Mouse (Mus musculus) embryo, embryonic 9.5 days (tissue): ENCODE data around the gene Ccdc57.
A peak's percentile ranks its signal among the peaks of the same experiment; 100 is the strongest.
"Not testable (repeated sequence)": the region's sequence is repeated elsewhere in the genome, so short reads cannot be mapped to it uniquely, and the experiment has no call there.

Experiments used
- DNase-seq: peaks from one replicate; pipeline ENCODE4 v3.0.0-alpha.2; 2017; ENCODE audit errors: extremely low spot score

Ccdc57 gene

DNA sequence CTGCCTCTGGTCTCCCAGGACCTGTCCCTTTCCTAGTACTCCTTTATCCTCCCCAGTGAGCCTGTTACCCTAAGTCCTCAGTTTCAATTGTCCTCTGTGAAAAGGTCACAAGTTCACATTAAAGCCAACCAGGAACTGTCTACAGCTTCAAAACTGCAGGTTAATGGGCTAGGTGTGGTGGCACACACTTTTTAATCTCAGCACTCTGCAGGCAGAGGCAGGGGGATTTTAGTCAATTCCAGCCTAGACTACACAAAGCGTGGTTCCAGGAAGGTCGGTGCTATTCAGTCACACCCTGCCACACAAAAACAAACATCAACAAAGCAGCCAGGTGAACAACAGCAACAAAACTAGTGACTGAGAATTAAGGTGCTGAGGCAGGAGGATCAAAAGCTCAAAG lies 81.1 kb downstream of the Ccdc57 start:
- no peak for DNase-seq

- DNase-seq, result no peak
Observed at GRCm38 (mm10) chr11:120851132-120851531, 81.5 kb downstream of the Ccdc57 start.

- DNase-seq, result no peak
Observed at GRCm38 (mm10) chr11:120850331-120851030, 82.2 kb downstream of the Ccdc57 start.

DNA sequence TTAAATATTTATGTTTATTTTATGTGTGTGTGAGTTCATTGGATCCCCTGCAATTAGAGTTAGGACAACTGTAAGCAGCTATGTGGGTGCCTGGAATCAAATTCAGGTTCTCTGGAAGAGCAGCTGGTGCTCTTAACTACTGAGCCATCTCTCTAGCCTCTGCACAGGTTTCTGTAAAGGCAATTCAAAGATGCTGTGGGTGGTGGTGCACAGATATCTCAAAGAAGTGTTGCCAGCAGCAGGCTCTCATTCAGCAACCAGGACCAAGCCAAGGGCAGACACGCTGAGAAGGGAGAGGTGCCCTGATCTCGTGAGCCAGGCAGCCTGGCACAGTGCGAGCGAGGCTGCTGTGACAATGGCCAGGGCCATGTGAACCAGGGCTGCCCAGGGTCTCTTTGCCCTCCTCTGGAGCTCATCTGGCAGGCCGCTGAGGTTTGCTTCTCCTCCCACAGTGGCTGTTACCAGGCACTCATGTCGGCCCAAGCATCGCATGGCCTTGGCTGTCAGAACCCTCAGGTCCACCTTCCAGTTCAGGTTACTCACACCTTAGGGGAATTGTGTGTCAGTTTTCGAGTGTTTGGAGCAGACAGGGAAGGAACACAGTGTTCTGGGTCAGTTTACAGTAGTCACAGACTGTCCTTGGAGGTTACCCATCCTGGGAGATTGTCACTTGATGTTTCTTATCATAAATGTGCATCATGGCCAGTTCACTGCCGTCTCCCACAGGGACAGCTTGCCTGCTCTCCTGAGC lies 85.8 kb downstream of the Ccdc57 start:
- no peak for DNase-seq

GRCm38 (mm10) chr11:120844329-120844728 lies 88.3 kb downstream of the Ccdc57 start:
- no peak for DNase-seq

DNA sequence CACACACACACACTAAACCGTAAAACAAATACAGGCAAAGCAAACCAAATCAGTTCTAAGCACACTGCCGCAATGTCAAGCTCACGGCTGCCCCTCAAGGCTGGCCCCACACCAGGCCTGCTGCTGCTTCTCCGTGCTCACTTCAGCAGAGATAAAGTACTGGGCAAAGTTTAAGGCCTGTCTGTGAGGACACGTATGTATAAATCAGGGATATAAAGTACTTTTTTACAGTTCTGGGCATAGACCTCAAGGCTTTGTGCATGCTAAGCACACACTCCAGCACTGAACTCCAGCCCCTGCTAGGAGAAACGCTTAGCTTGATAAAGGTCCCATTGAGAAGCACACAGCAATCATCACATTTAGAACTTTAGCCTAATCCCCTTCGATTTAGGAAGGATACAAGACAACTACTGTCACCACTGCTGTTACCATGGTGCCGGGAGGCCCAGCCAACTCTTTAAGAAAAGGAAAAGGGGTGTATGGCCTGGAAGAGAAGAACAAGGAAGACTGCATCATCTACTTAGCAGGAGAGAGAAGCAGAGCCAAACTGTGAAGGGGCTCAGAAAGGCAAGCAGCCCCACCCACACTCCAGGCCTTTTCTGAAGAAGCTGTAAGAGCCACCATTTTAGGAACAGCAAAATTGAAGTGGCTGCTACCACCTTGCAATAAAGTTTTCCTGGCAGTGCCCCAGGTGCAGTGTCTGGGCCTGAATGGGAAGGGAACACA lies 99.0 kb downstream of the Ccdc57 start:
- DNase-seq, result no peak

- not testable (repeated sequence) for DNase-seq
Observed at GRCm38 (mm10) chr11:120832962-120833361, 99.7 kb downstream of the Ccdc57 start.

- no peak for DNase-seq
Observed at GRCm38 (mm10) chr11:120831659-120832440, 100.8 kb downstream of the Ccdc57 start.

- no peak for DNase-seq
Observed at GRCm38 (mm10) chr11:120830686-120831085, 102.0 kb downstream of the Ccdc57 start.

GRCm38 (mm10) chr11:120829757-120830532 lies 102.7 kb downstream of the Ccdc57 start:
- no peak for DNase-seq

DNA sequence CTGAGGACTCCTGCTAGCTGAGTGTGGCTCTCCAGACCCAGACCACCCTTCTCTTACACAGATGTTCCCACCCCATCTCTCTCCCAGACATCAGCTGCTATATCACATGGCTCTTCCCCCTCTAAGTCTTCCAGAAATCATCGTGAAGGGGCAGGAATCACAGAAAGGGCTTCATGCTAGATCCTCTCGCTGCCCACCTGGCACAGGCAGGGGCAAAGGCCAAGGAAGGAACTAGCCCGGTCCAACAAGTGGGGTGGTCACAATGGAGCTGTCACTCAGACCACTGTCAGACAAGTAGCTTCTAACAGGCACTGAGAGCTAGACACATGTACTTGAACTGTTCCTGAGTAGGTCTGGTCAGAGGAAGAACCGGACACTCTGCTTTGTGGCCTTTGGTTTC lies 104.3 kb downstream of the Ccdc57 start:
- DNase-seq, result no peak

DNA sequence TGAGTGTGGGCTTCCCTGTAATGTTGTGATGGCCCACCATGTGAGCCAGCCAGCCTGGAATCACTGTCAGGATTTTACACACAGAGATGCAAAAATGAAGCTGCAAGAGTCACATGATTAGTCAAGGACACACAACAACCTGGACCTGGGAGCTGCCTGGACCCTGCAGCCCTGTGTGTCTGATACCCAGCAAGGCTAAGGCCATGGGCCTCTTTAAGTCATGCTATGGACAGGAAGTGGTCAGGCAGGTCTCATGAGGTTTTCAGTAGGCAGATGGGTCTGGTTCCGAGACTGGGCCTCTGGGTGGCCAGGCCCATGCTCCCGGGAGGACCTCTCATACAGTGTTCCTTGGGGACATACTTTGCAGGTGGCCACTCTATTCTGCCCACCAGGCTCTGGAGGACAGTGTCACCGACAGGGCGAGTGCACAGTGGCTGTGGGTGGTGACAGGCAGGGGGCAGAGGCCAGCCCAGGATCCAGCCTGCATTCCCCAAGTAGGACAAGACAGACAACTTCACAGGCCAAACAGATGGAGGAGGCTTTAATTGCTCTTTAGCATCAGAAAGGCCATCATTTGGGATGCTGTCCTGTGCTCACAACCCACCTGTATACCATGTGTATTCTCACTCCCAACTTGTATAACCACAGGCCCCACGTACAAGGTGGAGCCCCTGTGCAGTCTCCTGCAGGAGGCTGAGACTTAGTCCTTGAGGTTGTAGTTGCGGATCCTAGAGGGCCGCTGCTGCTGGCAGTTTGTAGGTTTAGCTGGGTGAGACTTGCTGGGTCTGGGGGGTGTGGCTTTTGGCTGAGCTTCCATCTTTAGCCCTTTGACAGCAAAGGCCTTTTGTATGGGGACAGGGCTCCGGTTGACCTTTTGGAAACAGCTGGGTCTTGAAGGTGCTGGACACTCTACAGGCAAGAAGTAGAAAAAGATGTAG lies 106.4 kb downstream of the Ccdc57 start:
- no peak for DNase-seq

DNA sequence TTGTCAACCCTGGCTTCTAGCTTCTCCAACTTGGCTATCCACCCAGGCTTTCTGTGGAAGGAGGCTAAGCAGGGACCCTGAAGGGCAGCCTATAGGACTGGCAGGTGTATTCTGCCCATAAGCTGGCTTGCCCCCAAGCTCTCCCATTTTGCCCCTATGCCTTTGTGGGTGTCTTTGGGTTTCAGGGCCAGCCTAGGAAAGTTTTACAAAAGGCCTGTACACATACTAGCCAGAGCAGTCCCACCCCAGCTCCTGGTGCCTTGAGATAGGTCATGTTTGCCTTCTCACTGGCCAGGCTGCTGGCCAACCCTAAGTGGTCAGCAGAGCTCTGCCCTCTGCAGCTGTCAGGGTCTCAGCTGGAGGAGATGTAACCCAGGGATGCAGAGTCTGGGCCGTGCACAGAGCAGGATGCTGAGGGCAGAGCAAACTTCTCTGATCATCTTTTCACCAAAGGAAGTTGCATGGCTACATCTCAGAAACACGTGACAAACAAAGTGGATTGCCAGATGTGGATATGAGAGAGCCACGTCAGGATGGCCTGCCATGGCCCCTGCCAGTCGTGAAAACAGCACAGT lies 107.3 kb downstream of the Ccdc57 start:
- peak; percentile 28 for DNase-seq

GRCm38 (mm10) chr11:120824787-120825288 lies 107.8 kb downstream of the Ccdc57 start:
- DNase-seq, result no peak

DNA sequence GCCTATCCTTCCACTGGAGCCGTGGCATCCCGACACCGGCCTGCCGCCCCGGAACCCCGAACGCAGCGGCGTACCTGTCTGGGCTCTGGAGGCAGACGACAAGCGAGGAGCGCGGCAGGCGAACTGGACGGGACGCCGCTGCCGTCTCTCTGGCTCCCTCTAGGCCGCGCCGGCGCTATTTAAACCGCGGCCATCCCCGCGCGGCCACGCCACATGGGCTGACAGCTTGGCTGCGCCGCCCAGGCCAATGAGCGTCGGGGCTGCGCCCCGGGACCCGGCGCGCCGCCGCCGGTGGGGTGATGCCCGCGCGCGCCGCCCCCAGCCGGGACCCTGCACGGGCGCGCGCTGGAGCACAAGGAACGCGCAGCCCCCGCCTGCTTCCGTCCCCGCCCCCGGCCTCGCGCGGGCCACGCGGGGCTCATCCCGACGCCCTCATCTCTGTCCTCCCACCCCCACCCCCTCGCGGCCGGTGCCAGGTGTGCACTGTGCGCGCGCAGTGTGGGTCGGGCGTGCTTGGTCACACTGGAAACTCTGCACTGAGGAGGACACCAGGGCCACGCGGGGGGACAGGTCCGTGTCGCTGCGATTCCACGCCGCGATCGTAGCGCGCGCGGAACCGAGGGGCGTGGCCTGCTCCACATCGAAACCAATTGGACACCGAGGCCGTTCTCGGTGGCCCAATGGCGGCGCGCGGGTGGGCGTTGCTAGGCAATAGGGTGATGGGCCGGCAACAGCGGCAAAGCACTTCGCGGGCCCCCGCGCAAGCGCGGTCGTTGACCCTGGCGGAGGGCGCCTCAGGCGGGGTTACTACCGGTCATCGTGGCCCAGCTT lies 108.5 kb downstream of the Ccdc57 start, which contains the start of gene Fasn:
Gene Fasn (minus strand): TSS at position 592 of the 831 bp plus-strand sequence.
- DNase-seq, result peak; percentile 98

DNA sequence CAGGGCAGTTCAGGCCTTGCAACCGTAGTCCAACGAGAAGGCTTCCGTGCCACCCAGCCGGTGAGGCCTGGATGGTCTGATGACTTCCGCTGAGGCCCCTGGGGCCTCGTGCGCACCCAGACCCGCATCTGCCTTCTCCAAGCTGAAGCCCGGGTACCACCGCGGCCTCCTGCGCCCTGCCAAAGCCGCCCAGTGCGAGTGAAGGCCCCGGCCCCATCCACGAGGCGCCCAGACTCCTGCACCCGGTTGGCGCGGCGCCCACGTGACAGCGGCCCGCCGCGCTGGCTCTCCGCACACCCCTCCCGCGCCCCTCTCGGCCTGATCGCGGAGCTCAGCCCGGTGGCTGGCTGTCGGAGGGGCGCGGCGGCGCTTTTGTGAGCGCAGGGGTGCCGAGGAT lies 109.1 kb downstream of the Ccdc57 start:
- DNase-seq, result no peak

DNA sequence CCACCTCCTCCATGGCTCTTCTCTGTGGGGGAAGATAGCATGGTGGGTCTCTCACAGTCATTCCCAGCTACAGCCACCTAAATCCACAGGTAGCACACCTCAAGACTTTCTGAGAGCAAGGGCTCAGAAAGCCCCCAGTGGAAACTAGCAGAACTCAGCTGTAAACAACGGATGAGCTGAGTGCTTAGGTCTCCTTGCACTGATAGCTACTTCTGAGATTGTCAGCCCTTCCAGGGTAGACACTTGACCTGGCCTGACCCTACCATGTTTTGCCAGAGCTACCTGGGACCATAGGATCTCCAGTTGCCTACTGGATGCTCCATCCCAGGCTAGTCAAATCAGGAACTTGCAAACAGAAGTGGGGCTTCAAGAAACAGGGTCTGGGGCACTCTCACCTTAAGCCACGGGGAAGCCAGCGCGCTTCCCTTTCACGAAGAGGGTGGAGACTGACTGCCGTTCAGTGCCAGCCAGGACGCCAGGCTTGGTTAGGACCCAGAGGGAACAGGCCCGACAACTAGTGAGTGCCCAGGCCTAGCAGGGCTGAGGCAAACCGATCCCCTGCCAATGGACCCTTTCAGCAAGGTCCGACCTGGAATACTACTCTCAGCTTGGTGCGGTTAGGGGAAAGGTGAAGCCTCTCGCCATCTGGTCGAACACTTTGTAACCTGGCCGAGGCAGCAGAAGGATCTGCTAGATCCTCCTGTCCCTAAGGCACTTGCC lies 109.7 kb downstream of the Ccdc57 start:
- DNase-seq, result no peak

GRCm38 (mm10) chr11:120822321-120822720 lies 110.4 kb downstream of the Ccdc57 start:
- DNase-seq, result no peak
